Mouse (Mus musculus) neural tube, embryonic 14.5 days (tissue): ENCODE data around the gene Mdm4. TPM values are rescaled to one million over a fixed set of nuclear protein-coding genes. Genes with fewer than 3 reads are reported as not detected.
"Not testable (repeated sequence)": the region's sequence is repeated elsewhere in the genome, so short reads cannot be mapped to it uniquely, and the experiment has no call there.

Source experiments
- ATAC-seq: fragments of 200-750 bp; cut with Nextera tagmentation; 2 replicates; pipeline ENCODE4 v1.8.0; 2017; ENCODE audit warnings: low read depth, mild to moderate bottlenecking, moderate TSS enrichment, moderate library complexity
- H3K27ac ChIP-seq: fragments of 300-500 bp; sonication (generic); 2 replicates; pipeline ENCODE4 v1.5.1; 2014; ENCODE audit warnings: low read depth, mild to moderate bottlenecking, control low read depth, low read length, moderate library complexity, mixed read lengths
- H3K27me3 ChIP-seq: fragments of 300-500 bp; sonication (generic); 2 replicates; pipeline ENCODE4 v1.6.1; 2014; ENCODE audit warnings: low read length; ENCODE audit not compliant: control insufficient read depth, insufficient read depth
- H3K36me3 ChIP-seq: fragments of 300-500 bp; sonication (generic); 2 replicates; pipeline ENCODE4 v1.6.1; 2014; ENCODE audit warnings: low read length, mixed read lengths; ENCODE audit not compliant: control insufficient read depth, insufficient read depth
- H3K4me1 ChIP-seq: fragments of 300-500 bp; sonication (generic); 2 replicates; pipeline ENCODE4 v1.6.1; 2014; ENCODE audit warnings: low read length; ENCODE audit not compliant: control insufficient read depth, insufficient read depth
- H3K4me2 ChIP-seq: fragments of 300-500 bp; sonication (generic); 2 replicates; pipeline ENCODE4 v1.6.1; 2014; ENCODE audit warnings: mild to moderate bottlenecking, low read depth, low read length, control low read depth
- H3K4me3 ChIP-seq: fragments of 300-500 bp; sonication (generic); 2 replicates; pipeline ENCODE4 v1.5.1; 2014; ENCODE audit warnings: low read depth, low read length, control low read depth, mixed read lengths
- H3K9ac ChIP-seq: fragments of 300-500 bp; sonication (generic); replicated peaks from 2 replicates; pipeline ENCODE4 v1.6.1; 2014; ENCODE audit warnings: low read depth, mild to moderate bottlenecking, control low read depth, low read length, mixed read lengths
- H3K9me3 ChIP-seq: fragments of 300-500 bp; sonication (generic); 2 replicates; pipeline ENCODE4 v1.6.1; 2016; ENCODE audit warnings: low read length; ENCODE audit not compliant: control insufficient read depth
- WGBS: fragments of 180-500 bp; shearing (Covaris S2); extraction: QIAGEN DNeasy Blood & Tissue Kit; methylation state at CpG from one replicate; pipeline ENCODE4 v1.1.7; 2014; 5-methylcytosine and 5-hydroxymethylcytosine counted together
- polyA plus RNA-seq: library from polyadenylated mRNA; unstranded; fragments of >200 nt; fragmentation: Nextera tagmentation; extraction: Ambion mirVana; gene quantifications from 2 replicates; pipeline ENCODE4 v1.2.1, GENCODE M21; 2014

The Mdm4 gene
- polyA plus RNA-seq, 1 experiment from 2014 or later = 78.8 TPM

DNA sequence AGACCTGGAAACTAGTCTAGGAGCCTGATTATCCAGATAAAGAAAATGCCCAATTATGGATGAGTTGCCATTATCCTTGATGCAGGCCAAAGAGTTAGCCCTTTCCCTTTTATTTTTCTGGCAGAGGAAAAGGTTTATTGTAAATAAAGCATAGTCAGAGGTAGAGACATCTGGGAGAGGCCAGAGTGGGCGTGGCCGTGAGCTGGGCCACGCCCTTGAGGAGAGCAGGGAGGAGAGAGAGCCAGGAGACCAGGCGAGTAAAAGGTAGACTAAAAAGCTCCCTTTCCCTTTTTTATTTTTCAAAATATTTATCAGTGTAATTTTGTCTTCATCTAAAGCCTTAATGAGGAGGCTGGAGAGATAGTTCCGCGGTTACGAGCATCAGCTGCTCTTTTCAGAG lies 2.4 kb downstream of the Mdm4 start:
- 43% methylated on average over 7 of the region's 7 CpGs for WGBS
- H3K9me3 ChIP-seq = no peaks in the 10 kb centered on the region
- H3K27ac ChIP-seq = no peak overlapping the region
- no peaks in the 10 kb centered on the region for H3K36me3 ChIP-seq
- no peak overlapping the region for H3K9ac ChIP-seq
- peaks cover 9% of the 10 kb centered on the region for H3K4me1 ChIP-seq
- H3K4me2 ChIP-seq = no peak overlapping the region
- H3K27me3 ChIP-seq = no peaks in the 10 kb centered on the region
- H3K4me3 ChIP-seq = no peak overlapping the region
- no peak for ATAC-seq

DNA sequence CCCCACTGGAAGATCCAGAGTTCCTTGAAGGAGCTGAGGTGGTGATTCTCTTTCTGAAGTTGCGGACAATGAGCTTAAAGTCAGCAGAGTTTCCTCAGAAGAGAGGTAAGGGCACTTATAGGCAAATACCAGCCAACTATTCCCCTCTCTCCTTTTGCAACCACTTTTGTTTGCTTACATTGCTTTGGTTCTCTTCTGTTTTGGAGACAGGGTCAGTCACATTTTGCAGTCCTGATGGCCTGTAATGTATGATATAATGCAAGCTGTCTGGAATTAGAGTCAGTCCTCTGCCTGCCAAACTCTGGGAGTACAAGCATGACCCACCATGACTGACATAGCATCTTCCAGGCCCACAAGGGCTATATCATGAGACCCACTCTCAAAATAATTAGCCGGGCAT lies 3.2 kb downstream of the Mdm4 start:
- H3K4me1 ChIP-seq = peaks cover 6% of the 10 kb centered on the region
- H3K9ac ChIP-seq = no peak overlapping the region
- H3K4me2 ChIP-seq = no peak overlapping the region
- ATAC-seq = no peak
- no peaks in the 10 kb centered on the region for H3K27me3 ChIP-seq
- no peaks in the 10 kb centered on the region for H3K36me3 ChIP-seq
- 94% methylated on average over 2 of the region's 2 CpGs for WGBS
- H3K9me3 ChIP-seq = no peaks in the 10 kb centered on the region
- no peak overlapping the region for H3K4me3 ChIP-seq
- no peak overlapping the region for H3K27ac ChIP-seq

GRCm38 (mm10) chr1:133025796-133026190 lies 4.6 kb downstream of the Mdm4 start:
- H3K9ac ChIP-seq = peak overlapping the region; percentile 94; the same call in 1 of the 2 replicates
- H3K27me3 ChIP-seq, H3K36me3 ChIP-seq, ATAC-seq, H3K27ac ChIP-seq, H3K4me1 ChIP-seq, H3K9me3 ChIP-seq: not testable (repeated sequence)
- peak overlapping the region; percentile 61; the same call in 1 of the 2 replicates for H3K4me2 ChIP-seq
- peak overlapping the region; percentile 95 for H3K4me3 ChIP-seq
- 36% methylated on average over 23 of the region's 23 CpGs for whole genome bisulfite sequencing

- Histone ChIP-seq H3K9ac (peak overlapping the region; percentile 94), H3K27ac (peak overlapping the region; percentile 85), H3K4me2 (peak overlapping the region; percentile 61), H3K9me3 (no peaks in the 10 kb centered on the region), H3K27me3 (no peaks in the 10 kb centered on the region), H3K4me3 (peak overlapping the region; percentile 95), H3K36me3 (no peaks in the 10 kb centered on the region), H3K4me1 (peaks cover 6% of the 10 kb centered on the region)
- ATAC-seq = peak; percentile 97
- under 1% methylated on average over 40 of the region's 40 CpGs for WGBS
Observed at GRCm38 (mm10) chr1:133025051-133025795, 5.1 kb downstream of the Mdm4 start.

- 49% methylated on average over 7 of the region's 7 CpGs for WGBS
- ATAC-seq = no peak
Observed at GRCm38 (mm10) chr1:133024426-133024825, 5.9 kb downstream of the Mdm4 start.

DNA sequence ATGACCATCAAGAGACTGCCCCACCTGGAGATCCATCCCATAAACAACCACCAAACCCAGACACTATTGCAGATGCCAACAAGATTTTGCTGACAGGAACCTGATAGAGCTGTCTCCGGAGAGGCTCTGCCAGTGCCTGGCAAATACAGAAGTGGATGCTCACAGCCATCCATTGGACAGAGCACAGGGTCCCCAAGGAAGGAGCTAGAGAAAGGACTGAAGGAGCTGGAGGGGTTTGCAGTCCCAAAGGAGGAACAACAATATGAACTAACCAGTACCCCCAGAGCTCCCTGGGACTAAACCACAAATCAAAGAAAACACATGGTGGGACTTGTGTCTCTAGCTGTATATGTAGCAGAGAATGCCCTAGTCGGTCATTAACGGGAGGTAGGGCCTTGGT lies 6.6 kb downstream of the Mdm4 start:
- not testable (repeated sequence) for H3K36me3 ChIP-seq, H3K27ac ChIP-seq, H3K4me1 ChIP-seq, H3K4me2 ChIP-seq, H3K9ac ChIP-seq, ATAC-seq, H3K4me3 ChIP-seq, H3K27me3 ChIP-seq, H3K9me3 ChIP-seq
- WGBS = 89% methylated on average over 3 of the region's 3 CpGs

More at GRCm38 (mm10) chr1:133024426-133024825, 5.9 kb downstream of the Mdm4 start:
- Histone ChIP-seq H3K4me3 (peak overlapping the region; percentile 95), H3K27me3 (no peaks in the 10 kb centered on the region), H3K36me3 (no peaks in the 10 kb centered on the region), H3K4me1 (peaks cover 6% of the 10 kb centered on the region), H3K4me2 (peak overlapping the region; percentile 61), H3K9ac (peak overlapping the region; percentile 94), H3K27ac (no peak overlapping the region), H3K9me3 (no peaks in the 10 kb centered on the region)

DNA sequence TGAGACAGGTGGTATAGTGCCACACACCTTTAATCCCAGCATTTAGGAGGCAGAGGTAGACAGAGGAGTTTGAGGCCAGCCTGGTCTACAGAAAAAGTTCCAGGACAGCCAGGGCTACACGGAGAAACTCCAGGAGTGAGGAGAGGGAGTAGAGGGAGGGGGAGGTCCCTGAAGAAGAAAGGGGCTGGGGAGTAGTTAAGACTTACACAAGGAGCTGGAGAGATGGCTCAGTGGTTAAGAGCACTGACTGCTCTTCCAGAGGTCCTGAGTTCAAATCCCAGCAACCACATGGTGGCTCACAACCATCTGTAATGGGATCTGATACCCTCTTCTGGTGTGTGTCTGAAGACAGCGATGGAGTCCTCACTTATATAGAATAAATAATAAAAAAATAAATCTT lies 8.4 kb downstream of the Mdm4 start:
- H3K27me3 ChIP-seq, H3K9me3 ChIP-seq, H3K9ac ChIP-seq, H3K4me1 ChIP-seq, H3K4me2 ChIP-seq, H3K36me3 ChIP-seq, H3K27ac ChIP-seq, H3K4me3 ChIP-seq, ATAC-seq: not testable (repeated sequence)
- whole genome bisulfite sequencing = 96% methylated on average over 2 of the region's 2 CpGs

- Histone ChIP-seq H3K4me1 (peaks cover 6% of the 10 kb centered on the region), H3K9me3 (no peaks in the 10 kb centered on the region), H3K27me3 (no peaks in the 10 kb centered on the region), H3K9ac (no peak overlapping the region), H3K4me3 (no peak overlapping the region), H3K4me2 (no peak overlapping the region), H3K27ac (no peak overlapping the region), H3K36me3 (0 out of 2 replicates have a peak, but pooled peaks cover 2% of the 10 kb centered on the region)
- ATAC-seq = no peak
- 96% methylated on average over 7 of the region's 7 CpGs for WGBS
Observed at GRCm38 (mm10) chr1:133021391-133021790, 9.0 kb downstream of the Mdm4 start.

DNA sequence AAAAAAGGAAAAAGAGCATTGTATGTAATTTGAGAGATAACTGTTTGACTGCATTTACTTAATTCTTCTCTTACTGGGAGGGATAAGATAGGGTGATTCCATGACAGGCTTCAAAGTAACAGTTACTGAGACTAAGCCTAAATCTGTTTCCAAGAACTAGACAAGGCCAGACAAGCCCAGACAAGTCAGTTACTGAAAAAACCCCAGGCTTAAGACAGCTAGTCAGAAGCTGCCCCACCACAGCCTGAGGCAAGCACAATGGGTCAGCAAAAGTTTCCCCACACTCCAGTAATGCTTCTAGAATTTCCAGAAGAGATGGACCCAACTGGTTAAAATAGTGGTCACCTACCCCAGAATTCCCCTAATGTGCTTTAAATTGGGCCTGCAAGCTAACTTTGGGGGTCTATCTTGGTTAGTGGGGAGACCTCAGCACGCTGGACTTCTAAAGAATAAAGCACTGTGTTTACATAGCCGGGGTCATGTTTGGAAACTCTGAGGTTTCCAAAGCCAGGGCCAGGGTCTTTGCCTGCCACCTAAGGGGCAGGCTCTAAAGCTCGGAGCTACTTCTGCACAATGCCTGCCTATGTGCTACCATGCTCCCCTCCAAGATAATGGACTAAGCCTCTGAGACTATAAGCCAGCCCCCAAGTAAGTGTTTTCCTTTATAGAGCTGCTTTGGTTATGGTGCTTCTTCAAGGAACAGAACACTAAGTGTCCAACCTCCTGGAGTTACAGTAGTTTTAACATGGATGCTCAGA lies 10.0 kb downstream of the Mdm4 start:
- Histone ChIP-seq H3K9ac (no peak overlapping the region), H3K36me3 (0 out of 2 replicates have a peak, but pooled peaks cover 2% of the 10 kb centered on the region), H3K4me1 (peaks cover 6% of the 10 kb centered on the region), H3K27ac (no peak overlapping the region), H3K4me3 (no peak overlapping the region), H3K27me3 (no peaks in the 10 kb centered on the region), H3K4me2 (no peak overlapping the region), H3K9me3 (no peaks in the 10 kb centered on the region)
- 82% methylated on average over 3 of the region's 3 CpGs for WGBS
- ATAC-seq = no peak
